14 mouse cellular contexts compared by ENCODE assay signal in the genomic region with DNA sequence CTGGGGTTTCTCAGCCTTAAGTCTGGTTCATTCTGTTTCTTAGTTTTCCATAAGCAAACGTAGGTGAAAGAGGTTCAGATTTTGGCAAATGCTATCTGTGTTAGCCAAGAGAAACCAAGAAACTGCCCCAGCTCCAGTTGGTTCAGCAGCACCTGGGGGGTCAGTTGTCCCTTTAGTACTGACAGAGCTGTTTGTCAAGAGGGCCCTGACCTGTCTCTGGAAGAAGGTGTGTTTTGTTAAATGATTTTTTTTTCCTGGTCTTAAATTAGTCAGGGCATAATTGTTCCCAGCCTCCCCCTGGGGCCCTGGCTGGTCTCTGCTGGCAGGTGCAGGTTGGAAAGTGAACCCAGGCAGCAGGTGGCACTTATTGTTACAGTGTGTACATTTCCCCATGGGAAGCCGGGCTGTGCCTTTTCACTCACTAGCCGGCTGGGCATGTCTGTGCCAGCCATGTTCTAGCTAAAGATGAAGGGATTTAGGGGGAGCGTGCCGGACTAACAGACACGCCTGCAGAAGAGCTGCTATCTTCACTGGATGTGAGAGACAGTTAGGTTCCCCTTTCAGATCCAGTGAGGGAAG. TPM values are rescaled to one million over a fixed set of nuclear protein-coding genes. Genes with fewer than 3 reads are reported as not detected.
DNase-seq lines count a peak whose midpoint lies in the region; ATAC-seq and TF ChIP-seq lines count a peak whose summit lies in the region.
"Had no signal": no experiment of that assay in that cellular context is flagged by ENCODE, and none has a peak within 500 bp of the region (broad histone marks: within the 10 kb centered on the region; RNA-seq: fewer than 3 reads in every experiment).

No protein-coding gene starts in this region.

- 0 out of 2 replicates have a peak overlapping the region, but pooled peaks have one; percentile 12 for H3K27ac ChIP-seq in forebrain, embryonic 10.5 days
- H3K27ac ChIP-seq in forebrain, embryonic 15.5 days (replicated peaks), result no peak overlapping the region; the same call in 1 of the 2 replicates
- peak overlapping the region; percentile 44; the same call in 1 of the 2 replicates for H3K27ac ChIP-seq in liver, postnatal 0 days (ENCODE audit: low read depth)
- H3K27ac ChIP-seq: limb, embryonic 13.5 days had no signal

- no peaks in the 10 kb centered on the region for H3K9me3 ChIP-seq in forebrain, embryonic 10.5 days
- H3K9me3 ChIP-seq in forebrain, embryonic 15.5 days, result no peaks in the 10 kb centered on the region
- no peaks in the 10 kb centered on the region for H3K9me3 ChIP-seq in liver, postnatal 0 days (ENCODE audit: low read length)
- H3K9me3 ChIP-seq: limb, embryonic 13.5 days had no signal

- H3K4me2 ChIP-seq in forebrain, embryonic 15.5 days (replicated peaks), result no peak overlapping the region
- H3K4me2 ChIP-seq in liver, postnatal 0 days (ENCODE audit: low read depth, low read length), result no peak overlapping the region
- H3K4me2 ChIP-seq: limb, embryonic 13.5 days had no signal

- WGBS in forebrain, embryonic 10.5 days, result 84% methylated on average over 6 of the region's 6 CpGs
- WGBS in forebrain, embryonic 15.5 days, result 59% methylated on average over 6 of the region's 6 CpGs
- WGBS in liver, postnatal 0 days (ENCODE audit: insufficient replicate concordance), result 77% methylated on average over 6 of the region's 6 CpGs

- peaks cover 22% of the 10 kb centered on the region for H3K4me1 ChIP-seq in forebrain, embryonic 10.5 days
- peaks cover 7% of the 10 kb centered on the region for H3K4me1 ChIP-seq in forebrain, embryonic 15.5 days
- H3K4me1 ChIP-seq in liver, postnatal 0 days (ENCODE audit: insufficient read depth), result peaks cover 48% of the 10 kb centered on the region

- ATAC-seq in forebrain, embryonic 15.5 days (replicated peaks), result no peak
- no peak for ATAC-seq in liver, postnatal 0 days
- ATAC-seq: activated CD4-positive, CD25-positive, alpha-beta regulatory T cell, adult 4 months; forebrain, embryonic 16.5 days had no signal

- peaks cover 37% of the 10 kb centered on the region for H3K36me3 ChIP-seq in forebrain, embryonic 10.5 days (replicated peaks)
- H3K36me3 ChIP-seq in forebrain, embryonic 15.5 days, result peaks cover 7% of the 10 kb centered on the region
- H3K36me3 ChIP-seq in liver, postnatal 0 days (replicated peaks; ENCODE audit: insufficient read depth, low read length), result peaks cover 16% of the 10 kb centered on the region

- TF ChIP-seq CTCF in liver, postnatal 0 days (IDR thresholded peaks at IDR 0.05; ENCODE audit: low read depth), result no peak

- no peak overlapping the region for H3K4me3 ChIP-seq in forebrain, embryonic 10.5 days
- H3K4me3 ChIP-seq in forebrain, embryonic 15.5 days, result no peak overlapping the region
- H3K4me3 ChIP-seq in liver, postnatal 0 days (ENCODE audit: low read depth, low read length), result no peak overlapping the region
- H3K4me3 ChIP-seq: limb, embryonic 13.5 days had no signal

- H3K27me3 ChIP-seq in forebrain, embryonic 10.5 days (ENCODE audit: poor library complexity, severe bottlenecking), result no peaks in the 10 kb centered on the region
- no peaks in the 10 kb centered on the region for H3K27me3 ChIP-seq in forebrain, embryonic 15.5 days
- no peaks in the 10 kb centered on the region for H3K27me3 ChIP-seq in liver, postnatal 0 days (ENCODE audit: insufficient read depth, low read length)
- H3K27me3 ChIP-seq: limb, embryonic 13.5 days had no signal

- H3K9ac ChIP-seq in forebrain, embryonic 15.5 days (replicated peaks), result no peak overlapping the region
- H3K9ac ChIP-seq in liver, postnatal 0 days (replicated peaks), result no peak overlapping the region
- H3K9ac ChIP-seq: limb, embryonic 13.5 days had no signal

- no peak for DNase-seq in forebrain, embryonic 10.5 days (ENCODE audit: extremely low spot score, low spot score)
- no peak for DNase-seq in liver, postnatal 0 days
- DNase-seq in liver, result no peak
- peak; percentile 63 for DNase-seq in cerebellum, adult 18-20 months
- peak; percentile 69 for DNase-seq in gonadal fat pad, adult 2 months (ENCODE audit: low read depth)
- DNase-seq in spleen, postnatal 14 days (ENCODE audit: low spot score in 2 of 2), result no peak
- no peak for DNase-seq in neural tube, embryonic 10.5 days (ENCODE audit: extremely low spot score, low spot score)
- DNase-seq: heart, postnatal 10 days; kidney, adult 9 months; thymus, postnatal 14 days had no signal

- TF ChIP-seq EP300 in liver, postnatal 0 days (IDR thresholded peaks at IDR 0.05; ENCODE audit: low read depth), result no peak

RNA-seq across cellular contexts. Expression of gene Abhd2, which starts 30.3 kb away (rescaled TPM):
- polyA plus RNA-seq in forebrain, embryonic 10.5 days (2016; fragmentation: Nextera tagmentation; extraction: Ambion mirVana), result 7.6 and 8.6 TPM in 2 replicates
- 23.1 and 24.0 TPM in 2 replicates for polyA plus RNA-seq in forebrain, embryonic 15.5 days (2015; fragmentation: Nextera tagmentation; extraction: Ambion mirVana)
- polyA plus RNA-seq in liver, postnatal 0 days (2015; fragmentation: Nextera tagmentation; extraction: Ambion mirVana), result 38.2 and 49.3 TPM in 2 replicates
- 183 and 328 TPM in 2 replicates for polyA plus RNA-seq in gonadal fat pad, adult 2 months (2012; rRNA removed)

Comparison
In these comparisons a context has a peak if more than half of its experiments do, and no peak if none do; other contexts are left out.
1. DNase-seq: peak in cerebellum, adult 18-20 months (2 of 2) and gonadal fat pad, adult 2 months (single experiment); none in forebrain, embryonic 10.5 days (single experiment), liver, postnatal 0 days (single experiment), liver (single experiment), spleen, postnatal 14 days (0 of 2) and neural tube, embryonic 10.5 days (single experiment).